Mouse (Mus musculus): ENCODE results near the gene Clec2d.
"Not testable (repeated sequence)": the region's sequence is repeated elsewhere in the genome, so short reads cannot be mapped to it uniquely, and the experiment has no call there.

Gene Clec2d

GRCm38 (mm10) chr6:129187200-129187651, 6.8 kb downstream of the Clec2d start:
- DNase-seq (ENCODE audit: low read depth) = no peak

DNA sequence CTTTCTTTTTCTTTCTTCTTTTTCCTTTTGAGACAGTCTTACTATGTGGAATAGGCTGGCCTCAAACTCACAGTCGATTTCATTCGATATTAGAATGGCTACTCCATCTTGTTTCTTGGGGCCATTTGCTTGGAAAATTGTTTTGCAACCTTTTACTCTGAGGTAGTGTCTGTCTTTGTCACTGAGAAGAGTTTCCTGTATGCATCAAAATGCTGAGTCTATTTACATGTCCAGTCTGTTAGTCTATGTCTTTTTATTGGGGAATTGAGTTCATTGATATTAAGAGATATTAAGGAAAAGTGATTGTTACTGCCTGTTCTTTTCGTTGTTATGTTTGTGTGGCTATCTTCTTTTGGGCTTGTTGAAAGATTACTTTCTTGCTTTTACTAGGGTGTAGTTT, 7.4 kb downstream of the Clec2d start:
- not testable (repeated sequence) for DNase-seq (ENCODE audit: low read depth)

- no peak for DNase-seq (ENCODE audit: low read depth)
Measured at GRCm38 (mm10) chr6:129193431-129193830, 13.0 kb downstream of the Clec2d start.

GRCm38 (mm10) chr6:129200066-129200465, 19.7 kb downstream of the Clec2d start:
- not testable (repeated sequence) for DNase-seq (ENCODE audit: low read depth)

- DNase-seq (ENCODE audit: low read depth) = no peak
Measured at GRCm38 (mm10) chr6:129202306-129202705, 21.9 kb downstream of the Clec2d start.

- DNase-seq (ENCODE audit: low read depth) = no peak
Measured at GRCm38 (mm10) chr6:129204342-129204741, 23.9 kb downstream of the Clec2d start.

- DNase-seq (ENCODE audit: low read depth) = no peak
Measured at GRCm38 (mm10) chr6:129204838-129205237, 24.4 kb downstream of the Clec2d start.

DNA sequence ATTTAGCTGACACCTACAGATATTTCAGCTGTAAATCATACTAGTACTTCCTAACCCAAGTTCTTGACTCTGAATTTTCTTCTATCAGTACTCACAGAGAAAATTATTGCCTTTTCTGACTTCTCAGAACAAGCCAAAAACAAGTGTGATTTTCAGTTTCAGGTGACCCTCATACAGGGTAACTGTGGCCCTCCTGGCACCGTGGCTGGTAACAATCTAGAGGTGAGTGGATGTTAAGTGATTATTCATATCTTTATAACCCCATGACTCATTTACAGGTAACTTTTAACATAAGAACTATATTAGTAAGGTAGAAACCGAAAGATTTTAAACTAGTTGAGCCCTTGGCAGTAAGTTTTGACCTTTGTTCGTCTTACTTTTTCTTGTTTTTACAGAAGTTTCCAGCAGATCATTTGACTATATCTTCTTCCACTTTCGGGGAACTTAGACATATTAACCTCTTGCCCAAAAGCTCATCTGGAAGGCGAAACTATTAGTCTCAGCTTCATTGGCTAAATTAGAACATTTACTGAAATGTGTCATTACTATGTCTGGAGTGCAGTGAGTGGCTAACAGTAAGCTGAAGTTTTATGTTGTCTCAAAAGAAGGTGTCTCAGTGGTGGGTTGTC, 28.6 kb downstream of the Clec2d start:
- no peak for DNase-seq (ENCODE audit: low read depth)

- DNase-seq (ENCODE audit: low read depth) = no peak
Measured at GRCm38 (mm10) chr6:129209785-129210446, 29.5 kb downstream of the Clec2d start.

- no peak for DNase-seq (ENCODE audit: low read depth)
Measured at GRCm38 (mm10) chr6:129210447-129210790, 30.0 kb downstream of the Clec2d start.

DNA sequence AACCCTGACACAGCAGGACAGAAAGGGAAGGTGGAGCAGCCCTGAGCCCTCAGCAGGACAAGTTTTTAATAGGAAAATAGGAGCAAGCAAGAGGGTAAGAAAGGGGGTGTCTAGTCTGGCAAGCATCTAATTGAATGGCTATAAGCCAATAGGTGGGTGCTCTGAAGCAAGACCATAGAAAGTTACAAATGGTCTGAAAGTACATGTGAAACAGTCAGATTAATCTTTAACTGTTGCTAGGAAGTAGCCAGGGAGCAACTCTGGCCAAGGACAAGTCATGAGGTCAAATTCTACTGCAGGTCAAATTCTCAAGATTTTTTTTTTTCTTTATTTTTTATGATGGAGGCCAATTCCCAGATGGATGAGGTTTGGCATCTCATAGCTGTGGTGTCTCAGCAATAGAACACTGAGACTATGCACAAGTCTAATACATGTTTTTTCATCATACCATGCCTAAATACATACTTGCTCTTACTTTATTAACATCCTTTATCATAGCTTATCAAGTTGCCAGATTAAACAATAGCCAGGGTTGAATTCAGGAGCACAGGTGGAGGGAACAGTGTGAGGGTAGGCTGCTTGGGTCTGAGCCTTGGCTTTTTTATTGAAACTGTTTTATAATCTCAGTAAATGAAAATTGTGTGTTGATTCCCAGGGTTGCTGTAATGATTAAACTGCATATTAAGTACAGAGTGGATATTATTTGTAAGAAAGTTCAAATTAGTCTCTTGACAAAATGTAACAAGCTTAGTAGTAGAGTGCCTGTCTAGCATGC, 32.2 kb downstream of the Clec2d start:
- no peak for DNase-seq (ENCODE audit: low read depth)

DNA sequence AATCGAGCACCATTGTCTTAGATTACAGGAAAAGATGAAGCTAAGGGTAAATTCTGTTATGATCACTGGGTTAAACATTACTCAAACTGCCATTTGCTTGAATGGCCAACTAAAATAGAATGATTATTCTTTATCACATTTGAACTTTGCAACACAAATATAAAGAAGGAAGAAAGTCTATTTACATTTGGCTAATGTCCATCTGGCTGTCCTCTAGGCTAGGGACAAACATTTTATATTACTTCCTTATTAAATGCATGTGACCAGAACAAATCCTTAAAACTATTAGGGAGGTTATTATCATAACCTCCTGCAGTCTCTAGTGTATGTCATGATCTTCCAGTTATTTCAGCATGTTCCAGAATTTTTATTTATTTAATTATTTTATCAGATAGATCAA, 33.1 kb downstream of the Clec2d start:
- no peak for DNase-seq (ENCODE audit: low read depth)

- DNase-seq (ENCODE audit: low read depth) = no peak
Measured at GRCm38 (mm10) chr6:129214263-129214662, 33.8 kb downstream of the Clec2d start.

DNA sequence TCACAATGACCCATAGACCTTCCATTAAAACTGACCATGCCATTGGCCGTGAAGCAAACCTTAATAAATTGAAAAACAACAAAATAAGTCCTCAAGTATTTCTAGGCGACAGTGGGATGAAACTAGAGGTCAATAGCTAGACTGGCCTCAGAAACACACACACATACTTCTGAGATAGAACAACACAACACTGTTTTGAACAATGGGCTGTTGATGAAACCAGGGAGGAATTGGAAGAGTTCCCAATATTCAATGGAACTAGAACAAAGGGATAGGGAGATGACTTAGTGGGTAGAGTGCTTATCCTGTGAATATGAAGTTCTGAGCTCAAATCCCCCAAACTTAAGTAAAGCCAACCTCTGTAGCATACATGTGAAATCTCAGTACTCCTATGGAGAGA, 34.6 kb downstream of the Clec2d start:
- DNase-seq (ENCODE audit: low read depth) = no peak

- DNase-seq (ENCODE audit: low read depth) = no peak
Measured at GRCm38 (mm10) chr6:129215886-129216637, 35.6 kb downstream of the Clec2d start.

DNA sequence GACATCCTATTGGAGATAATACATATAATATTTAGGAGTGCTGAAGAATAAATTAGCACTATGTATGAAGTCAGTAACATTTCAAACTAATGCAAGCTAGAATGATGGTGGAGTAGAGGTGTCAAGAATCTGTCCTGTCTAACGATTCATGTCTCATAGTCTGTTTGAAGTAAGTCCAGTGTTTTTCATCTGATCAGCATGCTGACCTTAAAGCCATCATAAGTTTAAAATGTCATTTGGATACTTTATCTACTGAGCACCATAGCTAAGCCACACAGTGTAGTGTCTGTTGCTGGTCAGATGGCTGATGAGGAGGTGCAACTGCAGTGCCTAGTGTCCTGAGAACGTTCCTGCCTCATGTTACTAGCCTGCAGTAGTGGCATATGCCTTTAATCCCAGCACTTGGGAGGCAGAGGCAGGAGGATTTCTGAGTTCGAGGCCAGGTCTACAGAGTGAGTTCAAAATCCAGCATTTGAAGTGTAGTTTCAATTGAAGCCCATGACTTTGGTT, 36.4 kb downstream of the Clec2d start:
- DNase-seq (ENCODE audit: low read depth) = no peak

DNA sequence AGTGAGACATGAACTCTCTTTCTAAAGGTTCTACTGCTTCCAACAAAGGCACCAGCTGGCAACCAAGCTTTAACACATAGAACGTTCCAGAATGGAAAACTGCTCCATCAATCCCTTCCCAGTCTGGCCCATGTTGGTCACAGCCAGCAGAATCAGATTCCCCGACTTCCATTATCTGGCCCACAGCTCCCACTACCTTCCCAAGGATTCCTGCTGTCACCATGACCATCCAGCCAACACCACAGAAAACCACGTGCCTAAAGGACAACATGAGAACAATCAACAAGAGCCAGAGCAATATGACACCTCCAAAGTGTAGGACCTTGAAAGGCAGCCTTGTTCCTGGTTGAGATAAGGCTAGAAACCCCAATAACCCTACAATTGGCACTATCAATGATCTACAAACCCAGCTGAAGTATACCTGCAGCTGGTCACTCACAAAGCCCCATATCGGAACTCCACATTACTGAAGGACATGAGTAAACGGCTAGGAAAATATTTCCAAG, 37.8 kb downstream of the Clec2d start:
- no peak for DNase-seq (ENCODE audit: low read depth)

GRCm38 (mm10) chr6:129219897-129220517, 39.6 kb downstream of the Clec2d start:
- DNase-seq (ENCODE audit: low read depth) = no peak

GRCm38 (mm10) chr6:129221053-129221452, 40.6 kb downstream of the Clec2d start:
- no peak for DNase-seq (ENCODE audit: low read depth)

DNA sequence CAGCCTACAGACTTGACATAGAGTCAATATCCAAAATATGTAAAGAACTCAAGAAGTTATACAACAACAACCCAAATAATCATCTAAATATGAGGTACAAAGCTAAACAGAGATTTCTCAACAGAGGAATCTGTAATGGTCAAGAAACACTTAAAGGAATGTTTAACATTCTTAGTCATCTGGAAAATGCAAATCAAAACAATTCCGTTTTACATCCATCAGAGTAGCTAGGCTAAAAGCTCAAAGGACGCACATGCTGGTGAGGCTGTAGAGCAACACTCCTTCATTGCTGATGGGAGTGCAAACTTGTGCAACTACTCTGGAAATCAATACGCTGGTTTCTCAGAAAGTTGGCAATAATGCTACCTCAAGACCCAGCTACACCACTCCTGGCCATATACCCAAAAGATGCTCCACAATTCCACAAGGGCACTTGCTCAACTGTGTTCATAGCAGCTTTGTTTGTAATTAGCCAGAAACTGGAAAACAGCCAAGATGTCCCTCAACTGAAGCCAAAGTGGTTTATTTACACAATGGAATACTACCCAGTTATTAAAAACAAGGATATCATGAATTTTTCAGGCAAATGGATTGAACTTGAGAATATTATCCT, 41.9 kb downstream of the Clec2d start:
- no peak for DNase-seq (ENCODE audit: low read depth)

DNA sequence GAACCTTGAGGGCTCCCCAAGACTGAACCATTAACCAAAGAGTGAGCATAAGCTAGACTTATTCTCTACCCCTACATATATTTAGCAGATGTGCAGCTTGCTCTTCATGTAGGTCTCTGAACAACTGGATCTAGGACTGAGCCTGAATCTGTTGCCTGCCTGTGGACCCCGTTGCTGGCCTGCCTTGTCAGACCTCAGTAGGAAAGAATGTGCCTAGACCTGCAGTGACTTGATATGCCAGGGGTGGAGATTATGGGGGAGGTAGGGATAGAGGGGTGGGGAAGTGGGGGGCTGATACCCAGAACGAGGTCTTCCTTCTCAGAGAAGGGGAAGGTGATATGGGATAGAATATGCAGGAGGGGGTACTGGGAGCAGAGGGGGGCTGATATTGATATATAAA, 43.2 kb downstream of the Clec2d start:
- no peak for DNase-seq (ENCODE audit: low read depth)

Data from c-Kit-positive CD71-negative TER-119-negative erythroid progenitor cells, embryonic 14.5 days (primary cell).